Mouse (Mus musculus): ENCODE results near the gene Enpp5.

Gene Enpp5

DNA sequence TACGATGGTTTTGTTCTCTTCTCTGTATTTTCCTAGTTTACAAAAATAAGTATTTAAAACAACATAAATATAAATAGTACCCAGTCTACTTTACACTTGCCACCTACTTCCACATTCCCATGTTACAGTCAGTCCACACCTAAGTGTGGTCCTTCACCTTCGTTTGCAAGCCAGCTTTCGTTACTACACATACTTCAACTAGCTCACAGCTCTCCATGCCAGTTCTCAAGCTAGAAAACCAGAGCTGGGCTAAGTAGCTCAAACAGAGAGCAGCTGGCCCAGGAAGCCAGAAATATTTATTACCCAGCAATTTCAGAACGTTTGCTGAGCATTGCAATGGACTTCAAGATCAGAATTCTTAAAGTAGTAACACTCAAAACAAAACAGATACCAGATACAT lies 21.9 kb downstream of the Enpp5 start:
- DNase-seq, result no peak

DNA sequence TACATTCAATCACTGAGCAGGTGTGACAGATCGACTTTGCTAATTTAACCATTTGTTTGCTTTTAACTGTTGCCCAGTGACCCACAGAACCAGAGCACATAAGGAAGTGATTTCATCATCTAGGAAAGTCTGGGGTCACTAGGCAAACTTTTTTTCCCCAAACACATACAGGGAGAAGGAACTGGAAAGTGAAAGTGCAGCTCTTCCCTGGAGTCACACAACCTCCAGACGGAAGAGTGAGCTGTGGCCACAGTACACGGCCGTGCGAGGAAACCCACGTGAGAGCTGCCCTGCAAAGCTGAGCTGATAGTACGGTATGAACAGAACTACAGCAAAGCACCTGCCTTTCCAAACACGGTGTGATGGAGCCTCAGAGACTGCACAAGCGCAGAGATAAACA lies 22.3 kb downstream of the Enpp5 start:
- no peak for DNase-seq

DNA sequence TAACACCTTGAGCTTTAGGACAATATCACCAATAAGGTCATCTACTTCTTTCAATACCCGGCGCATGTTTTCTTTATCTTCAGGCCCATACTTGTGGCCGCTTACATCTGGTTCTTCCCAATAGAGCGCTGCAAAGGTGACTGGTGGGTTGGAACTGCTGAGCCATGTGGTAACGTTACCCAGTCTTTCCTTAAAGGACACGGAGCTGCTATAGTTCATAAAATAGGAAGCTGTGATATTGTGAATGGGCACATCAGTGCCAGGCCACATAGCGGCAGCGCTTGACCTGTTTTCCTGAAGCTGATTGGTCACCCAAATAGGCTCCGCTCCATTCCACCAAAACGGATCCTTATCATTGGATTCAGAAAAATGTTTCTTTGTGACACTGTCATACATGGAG lies 23.3 kb downstream of the Enpp5 start:
- no peak for DNase-seq

- peak; percentile 90 to 93 for DNase-seq
Measured at GRCm38 (mm10) chr17:44105287-44106138, 26.9 kb downstream of the Enpp5 start, which contains the start of gene Enpp4. Gene Enpp4 (minus strand): TSS chr17:44105809.

DNA sequence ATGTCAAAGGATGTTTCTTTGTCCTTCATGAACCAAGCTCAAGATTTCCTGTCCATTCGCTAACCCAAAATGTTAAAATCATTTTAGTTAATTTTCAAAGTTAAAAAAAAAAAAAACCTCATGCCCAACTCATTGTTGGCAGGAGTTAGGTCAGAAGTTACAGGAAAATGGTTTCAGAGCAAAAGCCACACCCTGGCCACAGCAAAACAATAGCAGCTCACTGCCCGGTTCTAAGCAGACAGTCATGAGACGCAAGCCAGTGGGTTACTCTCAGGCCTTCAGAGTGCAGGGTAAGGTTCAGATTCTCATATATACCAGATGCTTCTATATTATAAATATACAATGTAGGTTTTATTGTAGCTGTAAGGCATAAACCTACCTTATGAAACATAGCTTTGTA lies 29.7 kb downstream of the Enpp5 start:
- DNase-seq, result no peak

- DNase-seq, result no peak
Measured at GRCm38 (mm10) chr17:44116584-44116983, 38.0 kb downstream of the Enpp5 start.

DNA sequence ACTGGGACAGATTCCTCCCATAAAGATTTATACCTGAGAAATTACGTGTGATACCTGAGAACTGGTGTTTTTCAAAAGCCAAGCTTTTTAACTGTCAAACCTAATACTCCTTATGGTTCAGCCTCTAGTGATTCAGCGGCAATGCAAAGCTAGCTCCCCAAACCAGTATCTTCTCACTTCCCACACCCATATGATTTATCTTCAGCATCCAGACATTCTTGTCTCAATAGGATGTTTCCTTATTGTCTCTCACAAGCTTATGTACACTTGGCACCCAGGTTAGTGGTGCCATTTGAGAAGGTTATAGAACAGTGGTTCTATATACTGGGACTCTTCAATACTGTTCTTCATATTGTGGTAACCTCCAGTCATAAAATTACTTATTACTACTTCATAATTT lies 39.1 kb downstream of the Enpp5 start:
- DNase-seq, result no peak

DNA sequence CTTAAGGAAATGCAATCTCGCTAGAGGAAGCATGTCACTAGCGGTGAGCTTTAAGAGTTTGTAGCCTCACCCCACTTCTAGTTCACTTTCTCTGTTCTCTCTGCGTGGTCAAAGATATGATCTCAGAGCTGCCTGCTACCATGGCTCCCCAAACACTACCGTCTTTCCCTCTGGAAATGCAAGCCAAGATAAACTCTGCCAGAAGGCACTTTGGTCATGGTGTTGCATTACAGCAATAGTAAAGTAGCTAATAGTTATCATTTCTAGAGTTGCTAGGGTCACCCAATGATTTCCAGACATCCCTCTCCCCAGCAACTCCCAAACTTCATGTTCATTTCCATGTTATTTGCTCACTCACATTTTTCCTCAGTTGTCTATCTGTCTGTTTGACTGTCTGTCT lies 39.6 kb downstream of the Enpp5 start:
- DNase-seq, result no peak

DNA sequence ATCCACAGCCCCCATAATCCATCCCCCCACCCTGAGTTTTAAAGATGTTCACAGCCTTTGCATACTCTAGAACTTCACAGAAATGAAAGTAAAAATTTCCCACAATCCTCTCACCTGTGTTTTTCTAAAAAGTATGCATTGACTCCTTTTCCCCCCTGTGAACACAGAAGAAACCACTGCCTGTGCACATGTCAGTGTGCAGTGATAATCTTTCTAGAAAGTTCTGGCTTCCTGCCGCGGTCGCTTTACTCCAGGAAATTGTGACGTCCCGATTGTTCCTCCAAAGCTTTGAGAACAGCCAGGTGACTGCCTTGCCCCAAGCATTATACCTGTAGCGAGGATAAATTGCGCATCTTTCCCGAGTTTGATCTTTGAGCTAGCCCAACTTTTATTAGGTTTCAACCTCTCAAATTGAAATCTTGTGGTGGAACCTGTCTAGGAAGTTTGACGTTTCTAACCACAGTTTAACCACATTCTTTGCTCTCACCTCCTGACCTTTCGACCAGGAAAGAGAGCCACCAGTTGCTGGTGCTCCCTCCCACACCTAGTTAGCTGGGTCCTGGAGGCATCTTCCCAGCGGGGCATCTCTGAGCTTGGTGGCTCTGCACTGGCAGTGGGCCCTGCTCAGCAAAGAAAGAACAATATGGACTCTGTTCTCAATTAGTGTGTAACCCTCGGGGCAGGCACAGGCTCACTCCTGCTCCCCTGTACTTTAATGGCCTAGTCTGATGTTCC lies 42.9 kb downstream of the Enpp5 start:
- peak in 1 of 2 experiments; percentile 9 for DNase-seq

DNA sequence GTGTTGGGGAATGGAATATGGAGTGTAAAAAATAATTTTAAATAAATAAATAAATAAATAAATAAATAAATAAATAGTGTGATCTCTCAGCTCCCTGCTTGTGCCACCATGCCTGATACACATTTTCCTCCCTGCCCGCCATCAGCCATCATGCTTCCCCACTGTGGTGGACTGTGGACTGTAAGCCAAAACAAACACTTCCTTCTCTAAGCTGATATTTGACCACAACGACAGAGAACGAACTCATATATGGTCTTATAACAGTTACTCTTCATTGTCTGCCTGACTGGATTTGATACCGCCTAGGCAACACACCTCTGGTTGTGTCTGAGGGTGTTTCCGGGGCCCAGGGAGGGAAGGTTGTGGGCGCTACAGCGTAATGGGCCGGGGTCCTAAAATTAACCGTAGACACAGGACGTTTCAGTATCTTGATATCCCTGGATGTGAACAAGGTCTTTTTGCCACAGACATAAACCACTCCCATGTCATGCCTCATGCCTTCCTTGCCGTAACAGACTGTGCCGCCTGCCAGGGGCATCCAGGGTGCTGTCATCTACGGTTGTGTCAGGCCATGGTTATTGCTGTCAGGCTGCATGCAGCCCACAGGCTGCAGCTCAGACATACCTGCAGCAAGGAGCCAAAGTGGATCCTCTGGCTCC lies 50.6 kb downstream of the Enpp5 start:
- DNase-seq, result no peak

DNA sequence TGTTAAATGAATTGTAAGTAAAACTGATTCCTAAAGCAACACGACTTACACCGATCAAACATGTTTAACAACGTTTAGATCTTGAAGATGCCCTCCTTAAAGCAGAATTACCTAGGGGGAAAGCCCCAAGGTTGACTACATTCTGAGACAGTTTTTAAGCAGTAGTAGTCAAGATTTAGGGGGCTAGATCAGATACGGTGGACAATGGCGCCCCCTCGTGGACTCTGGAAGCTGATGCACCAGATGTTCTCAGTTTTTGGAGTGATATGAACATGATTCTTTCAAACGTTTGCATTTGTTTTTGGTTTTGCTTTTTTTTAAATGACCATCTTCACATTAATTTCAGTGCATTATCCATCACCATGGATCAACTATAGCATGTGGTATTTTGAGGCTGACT lies 51.8 kb downstream of the Enpp5 start:
- peak; percentile 60 to 69 for DNase-seq

GRCm38 (mm10) chr17:44134106-44134505 lies 55.5 kb downstream of the Enpp5 start:
- no peak for DNase-seq

- DNase-seq, result no peak
Measured at GRCm38 (mm10) chr17:44134545-44134944, 55.9 kb downstream of the Enpp5 start.

GRCm38 (mm10) chr17:44136018-44136417 lies 57.4 kb downstream of the Enpp5 start:
- DNase-seq, result no peak

All from thymus, postnatal 36 days (tissue).